Mouse (Mus musculus) left cerebral cortex, postnatal 14 days (tissue): Measurements from ENCODE around the gene 2300003K06Rik. TPM values are rescaled to one million over a fixed set of nuclear protein-coding genes. Genes with fewer than 3 reads are reported as not detected.
"Not testable (repeated sequence)": the region's sequence is repeated elsewhere in the genome, so short reads cannot be mapped to it uniquely, and the experiment has no call there.

Source experiments
- DNase-seq, 2 experiments: peaks; one replicate each; pipeline ENCODE4 v3.0.0; 2021 to 2022; ENCODE audit warnings: low spot score in 2 of 2, mixed read lengths in 1 of 2
- intact Hi-C: fragments of 180-260 bp; cut with DNase I; formaldehyde crosslinking; loops from one replicate; pipeline ENCODE4 v1.15.1; 2025
- long read RNA-seq, 2 experiments: library from polyadenylated mRNA; stranded (forward); transcript quantifications; one replicate each; pipeline ENCODE4 v2.0.0; 2021
- total RNA-seq, 2 experiments: library from RNA; stranded (reverse); gene quantifications; 2 replicates each; pipeline ENCODE4 v1.2.3; 2021

The 2300003K06Rik gene
- not detected for total RNA-seq
- long read RNA-seq, experiment 1 = 0 reads
- long read RNA-seq, experiment 2 = 0 reads

DNA sequence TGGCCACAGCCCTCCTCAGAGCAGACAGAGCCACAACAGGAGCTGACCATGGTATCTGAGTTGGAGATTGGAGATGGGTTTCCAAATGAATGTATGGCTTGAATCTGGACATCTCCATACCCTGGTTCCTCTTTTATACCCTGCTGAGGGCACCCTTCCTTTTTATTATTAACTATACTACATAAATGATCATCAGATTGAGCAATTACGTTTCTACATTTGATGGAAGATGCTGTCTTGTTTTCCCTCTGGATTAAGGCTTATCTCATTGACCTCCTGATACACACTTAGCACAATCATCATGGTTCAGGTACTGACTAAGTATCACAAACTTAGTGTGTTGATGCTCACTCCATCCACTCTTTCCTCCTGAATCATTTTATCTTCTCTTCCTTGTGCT, at the start of gene 2300003K06Rik:
Gene 2300003K06Rik (minus strand): TSS at position 101 of the 400 bp plus-strand sequence.
- no peak for DNase-seq
- intact Hi-C loops = no loop called here

DNA sequence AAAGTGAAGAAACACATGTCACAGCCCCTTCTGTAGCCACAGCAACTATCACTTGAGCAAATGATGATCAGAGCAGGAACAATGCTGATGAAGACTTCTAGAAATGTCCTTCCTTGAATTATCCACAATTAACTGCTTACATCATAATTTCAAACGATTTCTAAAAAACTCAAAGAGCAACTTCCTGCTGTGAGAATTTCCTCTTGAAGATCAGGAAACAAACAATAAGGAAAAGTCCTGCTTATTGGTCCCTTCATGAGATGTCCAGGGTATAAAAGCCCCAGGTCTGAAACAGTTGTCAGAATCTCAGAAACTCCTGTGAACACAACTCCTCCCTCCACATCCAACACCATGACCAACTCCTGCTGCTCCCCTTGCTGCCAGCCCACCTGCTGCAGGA, 41.0 kb upstream of the 2300003K06Rik start, which contains the start of gene Gm11567:
Gene Gm11567 (plus strand): TSS at position 301 of the 400 bp plus-strand sequence.
- DNase-seq, intact Hi-C loops: not testable (repeated sequence)

DNA sequence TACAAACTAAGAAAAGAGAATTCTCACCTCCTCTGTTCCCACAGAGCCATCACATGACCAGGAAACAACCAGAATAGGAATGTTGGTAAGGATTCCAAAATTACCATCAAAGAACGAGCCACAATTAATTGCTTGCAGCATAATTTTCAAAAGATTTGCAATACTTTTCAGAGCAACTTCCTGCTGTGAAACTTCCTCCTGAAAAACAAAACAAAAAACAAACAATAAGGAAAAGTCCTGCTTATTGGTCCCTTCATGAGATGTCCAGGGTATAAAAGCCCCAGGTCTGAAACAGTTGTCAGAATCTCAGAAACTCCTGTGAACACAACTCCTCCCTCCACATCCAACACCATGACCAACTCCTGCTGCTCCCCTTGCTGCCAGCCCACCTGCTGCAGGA, 35.2 kb upstream of the 2300003K06Rik start, which contains the start of gene Krtap9-1:
Gene Krtap9-1 (plus strand): TSS at position 301 of the 400 bp plus-strand sequence.
- DNase-seq, intact Hi-C loops: not testable (repeated sequence)

DNA sequence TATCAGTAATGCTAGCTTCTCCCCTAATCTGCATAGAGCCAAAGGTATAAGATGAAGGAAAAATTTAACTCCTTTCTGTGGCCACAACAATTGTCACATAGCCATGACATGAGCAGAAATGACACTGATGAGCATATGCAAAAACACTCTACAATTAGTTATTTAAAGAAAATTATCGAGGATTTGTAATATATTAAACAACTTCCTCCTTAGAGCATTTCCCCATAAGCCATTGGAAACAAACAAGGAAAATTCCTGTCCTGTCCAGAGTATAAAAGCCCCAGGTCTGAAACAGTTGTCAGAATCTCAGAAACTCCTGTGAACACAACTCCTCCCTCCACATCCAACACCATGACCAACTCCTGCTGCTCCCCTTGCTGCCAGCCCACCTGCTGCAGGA, 26.3 kb upstream of the 2300003K06Rik start, which contains the start of gene Gm11559:
Gene Gm11559 (plus strand): TSS at position 301 of the 400 bp plus-strand sequence.
- DNase-seq, intact Hi-C loops: not testable (repeated sequence)

DNA sequence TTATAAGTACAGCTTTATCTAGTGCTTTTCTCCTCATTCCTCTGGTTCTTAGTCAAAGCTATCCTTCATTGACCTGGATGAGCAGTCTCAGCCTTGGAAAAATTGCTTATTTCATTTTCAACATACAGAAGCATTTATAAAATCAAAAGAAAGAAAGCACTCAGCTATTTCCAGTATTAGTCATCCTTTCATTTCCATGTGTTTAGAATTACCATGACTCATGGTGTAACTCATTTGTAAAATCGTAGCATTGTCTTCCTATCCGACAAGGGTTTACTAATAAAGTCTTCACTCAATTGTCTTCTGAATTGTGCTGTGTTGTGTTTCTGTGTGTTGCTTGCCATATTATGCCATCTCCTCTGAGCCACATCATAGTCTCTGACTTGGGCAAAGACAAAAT, 20.9 kb upstream of the 2300003K06Rik start:
- no peak for DNase-seq
- intact Hi-C loops = no loop called here

DNA sequence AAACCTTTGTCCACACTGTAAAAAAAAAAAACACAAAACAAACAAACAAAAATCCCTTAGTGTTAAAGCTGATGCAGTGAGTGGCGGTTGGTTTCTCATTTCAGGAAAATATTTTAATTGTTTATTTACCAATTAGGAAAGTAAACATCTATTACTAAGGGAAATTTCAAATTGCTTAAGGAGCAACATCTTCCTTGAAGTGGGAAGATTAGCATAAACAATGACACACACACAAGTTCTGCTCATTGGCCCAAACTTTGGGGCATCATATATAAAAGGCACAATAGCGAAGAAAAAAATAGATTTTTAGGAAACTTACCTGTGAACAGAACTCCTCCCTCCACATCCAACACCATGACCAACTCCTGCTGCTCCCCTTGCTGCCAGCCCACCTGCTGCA, 19.8 kb upstream of the 2300003K06Rik start, which contains the start of gene Gm11568:
Gene Gm11568 (plus strand): TSS at position 301 of the 400 bp plus-strand sequence.
- no peak for DNase-seq
- intact Hi-C loops = no loop called here

DNA sequence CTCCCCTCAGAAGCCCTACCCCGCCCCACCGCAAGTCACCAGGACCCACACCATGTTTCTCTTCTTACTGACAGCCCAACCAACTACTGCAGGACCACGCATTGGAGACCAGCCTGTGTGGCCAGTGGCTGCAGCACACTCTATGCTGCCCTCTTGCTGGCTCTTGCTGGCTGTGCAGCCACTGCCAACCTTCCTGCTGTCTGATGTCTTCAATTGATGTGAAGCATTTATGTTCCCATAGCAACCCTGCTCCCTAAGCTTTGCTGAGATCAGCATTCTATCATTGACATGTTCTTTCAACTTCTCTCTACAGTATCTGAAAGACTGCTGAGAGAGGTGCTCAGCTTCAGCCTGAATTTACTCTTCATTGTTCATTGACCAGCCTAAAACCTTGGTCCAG, 16.3 kb upstream of the 2300003K06Rik start:
- intact Hi-C loops = no loop called here
- DNase-seq = no peak

DNA sequence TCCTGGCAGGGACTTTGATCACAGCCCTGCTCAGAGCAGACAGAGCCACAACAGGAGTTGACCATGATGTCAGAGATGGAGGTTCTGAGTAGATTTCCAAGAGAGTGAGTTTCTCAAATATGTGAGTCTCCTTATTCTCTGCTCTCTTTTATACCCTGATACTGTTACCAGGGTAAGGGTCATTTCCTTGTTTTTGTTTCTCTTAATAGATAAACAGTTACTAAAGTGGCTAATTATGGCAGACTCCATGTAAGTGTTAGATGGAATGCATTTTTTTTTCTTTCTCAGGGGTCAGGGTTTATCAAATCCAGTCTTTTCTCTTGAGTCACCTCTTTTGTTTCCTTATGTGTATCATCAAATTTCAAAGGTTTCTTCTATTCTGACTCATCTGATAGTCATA, 13.6 kb upstream of the 2300003K06Rik start, which contains the start of gene Krtap4-16:
Gene Krtap4-16 (minus strand): TSS at position 101 of the 400 bp plus-strand sequence.
- intact Hi-C loops = no loop called here
- DNase-seq = no peak

DNA sequence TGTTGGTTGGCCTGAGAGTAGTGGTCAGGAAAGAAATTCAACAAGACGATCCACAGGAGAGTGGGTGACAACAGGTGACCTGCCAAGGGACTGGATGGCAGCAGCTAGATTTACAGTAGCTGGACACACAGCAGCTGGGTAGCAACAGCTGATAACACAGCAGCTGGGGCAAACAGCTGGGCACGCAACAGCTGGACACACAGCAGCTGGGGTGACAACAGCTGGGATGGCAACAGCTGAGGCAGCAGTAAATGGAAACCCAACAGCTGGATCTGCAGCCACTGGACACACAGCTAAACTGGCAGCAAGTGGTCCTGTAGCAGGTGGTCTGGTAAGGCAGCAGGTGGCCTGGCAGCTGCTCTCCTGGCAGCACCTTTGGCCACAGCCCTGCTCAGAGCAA, 8.9 kb upstream of the 2300003K06Rik start:
- no peak for DNase-seq

DNA sequence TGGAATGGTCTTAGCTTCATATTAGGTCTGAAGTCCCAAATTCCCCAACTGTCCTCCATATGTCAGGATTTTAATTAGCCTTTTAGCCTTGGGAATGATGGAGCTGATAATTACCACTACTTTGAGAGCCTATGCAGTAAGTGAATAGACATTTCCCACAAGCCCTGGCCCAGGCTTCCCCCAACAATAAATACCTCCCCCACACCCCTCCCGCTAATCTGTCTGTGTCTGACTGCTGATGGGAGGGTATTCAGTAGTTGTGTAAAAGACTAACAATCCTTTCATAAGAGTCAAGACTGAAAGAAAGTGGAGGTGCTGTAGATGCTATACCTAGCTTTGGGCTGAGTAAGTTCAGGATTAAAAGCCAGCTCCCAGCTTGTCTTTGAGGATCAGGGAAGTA, 4.3 kb upstream of the 2300003K06Rik start:
- intact Hi-C loops = no loop called here
- no peak for DNase-seq

More for the DNA sequence above, 8.9 kb upstream of the 2300003K06Rik start:
- intact Hi-C loops = no loop called here

DNA sequence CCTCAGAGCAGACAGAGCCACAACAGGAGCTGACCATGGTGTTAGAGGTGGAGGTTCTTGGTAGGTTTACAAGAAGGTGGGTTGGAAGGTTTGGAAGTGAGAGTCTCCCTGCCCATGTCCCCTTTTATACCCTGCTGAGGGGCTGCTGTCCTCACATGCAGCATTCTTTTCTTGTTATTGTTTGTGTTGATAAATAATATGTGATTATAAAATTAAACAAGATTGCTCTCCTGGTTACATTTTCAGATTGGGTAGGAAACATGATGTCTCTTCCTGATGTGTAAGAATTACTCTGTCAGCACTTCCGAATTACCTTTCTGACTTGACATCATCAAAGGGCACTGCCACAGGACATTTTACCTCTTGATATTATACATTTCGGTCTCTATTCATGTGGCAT, 22.3 kb downstream of the 2300003K06Rik start, which contains the start of gene Gm11564:
Gene Gm11564 (minus strand): TSS at position 101 of the 400 bp plus-strand sequence.
- DNase-seq, intact Hi-C loops: not testable (repeated sequence)

DNA sequence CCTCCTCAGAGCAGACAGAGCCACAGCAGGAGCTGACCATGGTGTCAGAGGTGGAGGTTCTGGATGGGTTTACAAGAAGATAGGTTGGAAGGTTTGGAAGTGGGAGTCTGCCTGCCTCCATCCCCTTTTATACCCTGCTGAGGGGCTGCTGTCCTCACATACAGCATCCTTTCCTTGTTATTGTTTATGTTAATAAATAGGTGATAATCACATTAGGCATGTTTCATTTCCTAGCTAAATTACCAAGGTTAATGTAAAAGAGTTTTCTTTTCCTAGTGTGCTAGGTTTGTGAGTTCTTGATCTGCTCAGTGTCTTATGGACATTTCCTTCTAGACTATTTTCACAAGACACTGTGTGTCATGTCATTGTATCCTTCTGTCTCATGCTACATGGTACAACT, 28.1 kb downstream of the 2300003K06Rik start, which contains the start of gene Krtap4-13:
Gene Krtap4-13 (minus strand): TSS at position 101 of the 400 bp plus-strand sequence.
- intact Hi-C loops, DNase-seq: not testable (repeated sequence)

DNA sequence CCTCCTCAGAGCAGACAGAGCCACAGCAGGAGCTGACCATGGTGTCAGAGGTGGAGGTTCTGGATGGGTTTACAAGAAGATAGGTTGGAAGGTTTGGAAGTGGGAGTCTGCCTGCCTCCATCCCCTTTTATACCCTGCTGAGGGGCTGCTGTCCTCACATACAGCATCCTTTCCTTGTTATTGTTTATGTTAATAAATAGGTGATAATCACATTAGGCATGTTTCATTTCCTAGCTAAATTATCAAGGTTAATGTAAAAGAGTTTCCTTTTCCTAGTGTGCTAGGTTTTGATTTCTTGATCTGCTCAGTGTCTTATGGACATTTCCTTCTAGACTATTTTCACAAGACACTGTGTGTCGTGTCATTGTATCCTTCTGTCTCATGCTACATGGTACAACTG, 33.5 kb downstream of the 2300003K06Rik start, which contains the start of gene Gm11554:
Gene Gm11554 (minus strand): TSS at position 101 of the 400 bp plus-strand sequence.
- intact Hi-C loops, DNase-seq: not testable (repeated sequence)

DNA sequence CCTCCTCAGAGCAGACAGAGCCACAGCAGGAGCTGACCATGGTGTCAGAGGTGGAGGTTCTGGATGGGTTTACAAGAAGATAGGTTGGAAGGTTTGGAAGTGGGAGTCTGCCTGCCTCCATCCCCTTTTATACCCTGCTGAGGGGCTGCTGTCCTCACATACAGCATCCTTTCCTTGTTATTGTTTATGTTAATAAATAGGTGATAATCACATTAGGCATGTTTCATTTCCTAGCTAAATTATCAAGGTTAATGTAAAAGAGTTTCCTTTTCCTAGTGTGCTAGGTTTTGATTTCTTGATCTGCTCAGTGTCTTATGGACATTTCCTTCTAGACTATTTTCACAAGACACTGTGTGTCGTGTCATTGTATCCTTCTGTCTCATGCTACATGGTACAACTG, 39.0 kb downstream of the 2300003K06Rik start, which contains the start of gene Gm11569:
Gene Gm11569 (minus strand): TSS at position 101 of the 400 bp plus-strand sequence.
- DNase-seq, intact Hi-C loops: not testable (repeated sequence)

DNA sequence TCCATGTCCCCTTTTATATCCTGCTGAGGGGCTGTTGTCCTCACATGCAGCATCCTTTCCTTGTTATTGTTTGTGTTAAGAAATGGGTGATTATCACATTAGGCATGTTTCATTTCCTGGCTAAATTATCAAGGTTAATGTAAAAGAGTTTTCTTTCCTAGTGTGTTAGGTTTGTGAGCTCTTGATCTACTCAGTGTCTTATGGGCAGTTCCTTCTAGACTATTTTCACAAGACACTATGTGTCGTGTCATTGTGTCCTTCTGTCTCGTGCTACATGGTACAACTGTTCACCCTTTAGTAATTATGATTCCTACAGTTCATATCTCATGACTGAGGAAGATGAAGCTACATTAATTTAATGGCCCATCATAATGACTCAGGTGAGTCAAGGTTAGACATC, 44.5 kb downstream of the 2300003K06Rik start, which contains the start of gene Gm11596:
Gene Gm11596 (minus strand): TSS at position 101 of the 400 bp plus-strand sequence.
- no peak for DNase-seq

More for the DNA sequence above, 44.5 kb downstream of the 2300003K06Rik start, which contains the start of gene Gm11596:
- intact Hi-C loops = no loop called here

Other genes starting within 250 kb of the 2300003K06Rik start
- gene Krtap1-3, start 246.7 kb downstream of the 2300003K06Rik start, total RNA-seq = not detected
- not detected for gene Krtap9-3, start 240.0 kb downstream of the 2300003K06Rik start, total RNA-seq
- gene Gm11938, start 234.8 kb downstream of the 2300003K06Rik start, total RNA-seq = not detected
- gene Gm11937, start 227.9 kb downstream of the 2300003K06Rik start, total RNA-seq = not detected
- not detected for gene Krtap2-4, start 223.2 kb downstream of the 2300003K06Rik start, total RNA-seq
- not detected for gene Gm11562, start 217.6 kb downstream of the 2300003K06Rik start, total RNA-seq
- not detected for gene Krtap4-1, start 209.8 kb downstream of the 2300003K06Rik start, total RNA-seq
- gene Krtap4-2, start 203.0 kb downstream of the 2300003K06Rik start, total RNA-seq = not detected
- not detected for gene Krtap4-7, start 194.0 kb downstream of the 2300003K06Rik start, total RNA-seq
- not detected for gene Gm11555, start 187.8 kb downstream of the 2300003K06Rik start, total RNA-seq
- not detected for gene Gm11563, start 179.1 kb downstream of the 2300003K06Rik start, total RNA-seq
- not detected for gene Krtap4-6, start 172.1 kb downstream of the 2300003K06Rik start, total RNA-seq
- gene Gm14190, start 147.3 kb downstream of the 2300003K06Rik start, total RNA-seq = not detected
- gene Gm14180, start 103.8 kb downstream of the 2300003K06Rik start, total RNA-seq = not detected
- not detected for gene Gm11595, start 65.2 kb downstream of the 2300003K06Rik start, total RNA-seq
- not detected for gene Krtap4-8, start 57.4 kb downstream of the 2300003K06Rik start, total RNA-seq
- not detected for gene Krtap4-9, start 52.9 kb downstream of the 2300003K06Rik start, total RNA-seq
- not detected for gene Gm11596, start 44.6 kb downstream of the 2300003K06Rik start, total RNA-seq
- gene Gm11569, start 39.1 kb downstream of the 2300003K06Rik start, total RNA-seq = not detected
- gene Gm11554, start 33.6 kb downstream of the 2300003K06Rik start, total RNA-seq = not detected
- not detected for gene Krtap4-13, start 28.2 kb downstream of the 2300003K06Rik start, total RNA-seq
- gene Gm11564, start 22.4 kb downstream of the 2300003K06Rik start, total RNA-seq = not detected
- gene Krtap4-16, start 13.5 kb upstream of the 2300003K06Rik start, total RNA-seq = not detected
- not detected for gene Gm11568, start 19.9 kb upstream of the 2300003K06Rik start, total RNA-seq
- gene Gm11559, start 26.4 kb upstream of the 2300003K06Rik start, total RNA-seq = not detected
- gene Krtap9-1, start 35.3 kb upstream of the 2300003K06Rik start, total RNA-seq = not detected
- gene Gm11567, start 41.1 kb upstream of the 2300003K06Rik start, total RNA-seq = not detected
- not detected for gene Krtap31-1, start 69.9 kb upstream of the 2300003K06Rik start, total RNA-seq
- gene Gm11565, start 76.7 kb upstream of the 2300003K06Rik start, total RNA-seq = not detected
- gene Krtap31-2, start 98.2 kb upstream of the 2300003K06Rik start, total RNA-seq = not detected
- not detected for gene Krtap9-5, start 110.4 kb upstream of the 2300003K06Rik start, total RNA-seq
- gene Krtap29-1, start 141.0 kb upstream of the 2300003K06Rik start, total RNA-seq = not detected
- not detected for gene Krtap16-1, start 148.5 kb upstream of the 2300003K06Rik start, total RNA-seq
- not detected for gene Krtap17-1, start 155.9 kb upstream of the 2300003K06Rik start, total RNA-seq
- gene Krt33a, start 178.1 kb upstream of the 2300003K06Rik start, total RNA-seq = not detected
- gene Krt33b, start 191.8 kb upstream of the 2300003K06Rik start, total RNA-seq = not detected
- gene Krt34, start 203.5 kb upstream of the 2300003K06Rik start, total RNA-seq = not detected
- gene Krt31, start 212.5 kb upstream of the 2300003K06Rik start, total RNA-seq = not detected